9 mouse cellular contexts compared by ENCODE assay signal in genomic region chr6:94986346-94986745, GRCm38 (mm10).
DNase-seq lines count a peak whose midpoint lies in the region; ATAC-seq lines count a peak whose summit lies in the region.
"Had no signal": no experiment of that assay in that cellular context is flagged by ENCODE, and none has a peak within 500 bp of the region (broad histone marks: within the 10 kb centered on the region; RNA-seq: fewer than 3 reads in every experiment).

No protein-coding gene starts in this region.

- no peaks in the 10 kb centered on the region for H3K36me3 ChIP-seq in heart, embryonic 16.5 days (ENCODE audit: control insufficient read depth, insufficient read depth)
- H3K36me3 ChIP-seq: liver, embryonic 15.5 days had no signal

- H3K4me2 ChIP-seq in heart, embryonic 16.5 days (ENCODE audit: low read depth, low read length), result no peak overlapping the region
- H3K4me2 ChIP-seq: liver, embryonic 15.5 days had no signal

- H3K9ac ChIP-seq in heart, embryonic 16.5 days (ENCODE audit: low read length), result no peak overlapping the region
- H3K9ac ChIP-seq: liver, embryonic 15.5 days had no signal

- H3K27ac ChIP-seq in heart, embryonic 16.5 days (ENCODE audit: low read length), result no peak overlapping the region
- H3K27ac ChIP-seq: liver, embryonic 15.5 days had no signal

- intact Hi-C loops in gastrocnemius, postnatal 36 days (cut with DNase I), result loop anchor here (5.0 kb wide), 1 partner anchor 364 kb away; no protein-coding TSS in a partner anchor

- H3K4me3 ChIP-seq in heart, embryonic 16.5 days (ENCODE audit: low read length), result no peak overlapping the region
- H3K4me3 ChIP-seq: liver, embryonic 15.5 days had no signal

- WGBS in heart, embryonic 16.5 days, result 25% methylated on average over 4 of the region's 4 CpGs
- WGBS in large intestine, adult 2 months, result 4% methylated on average over 4 of the region's 4 CpGs

- no peaks in the 10 kb centered on the region for H3K4me1 ChIP-seq in heart, embryonic 16.5 days (ENCODE audit: control insufficient read depth, insufficient read depth, low read length)
- H3K4me1 ChIP-seq: liver, embryonic 15.5 days had no signal

- H3K9me3 ChIP-seq in heart, embryonic 16.5 days (replicated peaks; ENCODE audit: control insufficient read depth, low read length), result no peaks in the 10 kb centered on the region
- H3K9me3 ChIP-seq: liver, embryonic 15.5 days had no signal

- no peaks in the 10 kb centered on the region for H3K27me3 ChIP-seq in heart, embryonic 16.5 days (ENCODE audit: control insufficient read depth, insufficient read depth, low read length)
- H3K27me3 ChIP-seq: liver, embryonic 15.5 days had no signal

- peak; percentile 64 for ATAC-seq in CD4-positive, CD25-positive, alpha-beta regulatory T cell, adult 4 months
- 0 out of 2 replicates have a peak, but pooled peaks have one; percentile 41 for ATAC-seq in heart, embryonic 16.5 days (replicated peaks; ENCODE audit: extremely low read depth, insufficient read depth, low FRiP score)
- peak; percentile 62; the same call in 1 of the 2 replicates for ATAC-seq in megakaryocyte, adult 5-6 weeks (ENCODE audit: poor library complexity, severe bottlenecking)
- ATAC-seq in erythroblast, adult 5-6 weeks (replicated peaks; ENCODE audit: low FRiP score, poor library complexity, severe bottlenecking), result no peak

- DNase-seq in gastrocnemius, adult 18-20 months (ENCODE audit: low spot score), result peak; percentile 53
- DNase-seq in gastrocnemius, postnatal 36 days, result no peak
- peak; percentile 27 for DNase-seq in cerebellum, adult 8-10 months
- DNase-seq in large intestine, adult 2 months (ENCODE audit: low read depth, low spot score), result peak; percentile 51

Comparison
In these comparisons a context has a peak if more than half of its experiments do, and no peak if none do; other contexts are left out.
1. DNase-seq: peak in gastrocnemius, adult 18-20 months (single experiment), cerebellum, adult 8-10 months (single experiment) and large intestine, adult 2 months (single experiment); none in gastrocnemius, postnatal 36 days (0 of 2).